Comparison of ENCODE assay signal across 35 mouse cellular contexts in the genomic region with DNA sequence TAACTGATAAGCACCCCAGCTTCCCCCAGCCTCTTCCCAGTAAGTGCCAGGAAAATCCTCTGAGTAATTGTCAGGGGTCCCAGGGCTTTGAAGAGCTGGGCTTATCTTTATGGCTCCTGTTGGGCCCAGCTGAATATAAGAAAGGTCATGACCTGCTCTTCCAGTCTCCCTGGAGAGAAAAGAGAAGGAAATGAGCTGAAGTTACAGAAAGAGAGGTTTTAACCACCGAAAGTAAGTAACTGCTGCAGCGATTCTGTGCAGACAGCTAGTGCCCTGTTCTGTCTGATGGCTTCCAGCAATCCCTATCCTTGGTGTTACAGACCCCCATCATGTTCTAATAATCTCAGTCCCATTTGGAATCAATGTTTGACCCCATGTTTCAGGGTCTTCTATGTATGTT.
DNase-seq lines count a peak whose midpoint lies in the region; ATAC-seq lines count a peak whose summit lies in the region.
"Had no signal": no experiment of that assay in that cellular context is flagged by ENCODE, and none has a peak within 500 bp of the region (broad histone marks: within the 10 kb centered on the region; RNA-seq: fewer than 3 reads in every experiment).

No protein-coding gene starts in this region.

- no peak overlapping the region for H3K9ac ChIP-seq in heart, embryonic 12.5 days
- H3K9ac ChIP-seq in midbrain, embryonic 11.5 days (ENCODE audit: low read length), result no peak overlapping the region
- no peak overlapping the region for H3K9ac ChIP-seq in midbrain, embryonic 14.5 days (replicated peaks; ENCODE audit: low read length)
- H3K9ac ChIP-seq: embryonic facial prominence, embryonic 15.5 days; heart, embryonic 15.5 days; hindbrain, embryonic 15.5 days; limb, embryonic 15.5 days; liver, embryonic 13.5 days; midbrain, embryonic 13.5 days had no signal

- H3K4me3 ChIP-seq in heart, embryonic 12.5 days, result no peak overlapping the region
- no peak overlapping the region for H3K4me3 ChIP-seq in midbrain, embryonic 11.5 days (ENCODE audit: low read depth, low read length)
- no peak overlapping the region for H3K4me3 ChIP-seq in midbrain, embryonic 14.5 days (replicated peaks; ENCODE audit: low read depth, low read length)
- H3K4me3 ChIP-seq: embryonic facial prominence, embryonic 10.5 days; embryonic facial prominence, embryonic 15.5 days; heart, embryonic 15.5 days; hindbrain, embryonic 10.5 days; hindbrain, embryonic 15.5 days; limb, embryonic 10.5 days; limb, embryonic 15.5 days; liver, embryonic 13.5 days; midbrain, embryonic 13.5 days had no signal

- 4% methylated on average over 2 of the region's 2 CpGs for WGBS in heart, embryonic 12.5 days
- WGBS in midbrain, embryonic 11.5 days, result 11% methylated on average over 2 of the region's 2 CpGs
- 22% methylated on average over 2 of the region's 2 CpGs for WGBS in midbrain, embryonic 14.5 days

- H3K27ac ChIP-seq in heart, embryonic 12.5 days (ENCODE audit: poor library complexity, severe bottlenecking), result peak overlapping the region; percentile 20; the same call in 1 of the 2 replicates
- H3K27ac ChIP-seq in midbrain, embryonic 11.5 days (ENCODE audit: low read depth, low read length), result no peak overlapping the region
- no peak overlapping the region for H3K27ac ChIP-seq in midbrain, embryonic 14.5 days (replicated peaks; ENCODE audit: low read depth, low read length)
- H3K27ac ChIP-seq: embryonic facial prominence, embryonic 10.5 days; embryonic facial prominence, embryonic 15.5 days; heart, embryonic 15.5 days; hindbrain, embryonic 10.5 days; hindbrain, embryonic 15.5 days; kidney, postnatal 0 days; limb, embryonic 10.5 days; limb, embryonic 15.5 days; liver, embryonic 13.5 days; midbrain, embryonic 13.5 days; stomach, postnatal 0 days had no signal

- no peaks in the 10 kb centered on the region for H3K9me3 ChIP-seq in heart, embryonic 12.5 days (replicated peaks)
- no peaks in the 10 kb centered on the region for H3K9me3 ChIP-seq in midbrain, embryonic 11.5 days (ENCODE audit: control insufficient read depth, low read length)
- no peaks in the 10 kb centered on the region for H3K9me3 ChIP-seq in midbrain, embryonic 14.5 days (ENCODE audit: control insufficient read depth, low read length)
- H3K9me3 ChIP-seq: embryonic facial prominence, embryonic 10.5 days; embryonic facial prominence, embryonic 15.5 days; heart, embryonic 15.5 days; hindbrain, embryonic 10.5 days; hindbrain, embryonic 15.5 days; limb, embryonic 10.5 days; limb, embryonic 15.5 days; liver, embryonic 13.5 days; midbrain, embryonic 13.5 days had no signal

- H3K4me2 ChIP-seq in heart, embryonic 12.5 days, result 0 out of 2 replicates have a peak overlapping the region, but pooled peaks have one; percentile 17
- H3K4me2 ChIP-seq in midbrain, embryonic 11.5 days, result no peak overlapping the region
- no peak overlapping the region for H3K4me2 ChIP-seq in midbrain, embryonic 14.5 days (ENCODE audit: low read length)
- H3K4me2 ChIP-seq: embryonic facial prominence, embryonic 15.5 days; heart, embryonic 15.5 days; hindbrain, embryonic 15.5 days; limb, embryonic 15.5 days; liver, embryonic 13.5 days; midbrain, embryonic 13.5 days had no signal

- peaks cover 19% of the 10 kb centered on the region for H3K4me1 ChIP-seq in heart, embryonic 12.5 days (replicated peaks)
- no peaks in the 10 kb centered on the region for H3K4me1 ChIP-seq in midbrain, embryonic 11.5 days (ENCODE audit: control insufficient read depth, insufficient read depth, low read length)
- H3K4me1 ChIP-seq in midbrain, embryonic 14.5 days (ENCODE audit: control insufficient read depth, insufficient read depth, low read length), result no peaks in the 10 kb centered on the region
- H3K4me1 ChIP-seq: embryonic facial prominence, embryonic 15.5 days; hindbrain, embryonic 15.5 days; limb, embryonic 15.5 days; midbrain, embryonic 13.5 days had no signal

- DNase-seq in heart, postnatal 4 days, result no peak
- peak; percentile 31 for DNase-seq in midbrain, embryonic 11.5 days (ENCODE audit: low spot score, missing footprints)
- DNase-seq in midbrain, embryonic 14.5 days, result no peak
- no peak for DNase-seq in natural killer cell, adult 2 months (ENCODE audit: low spot score in 2 of 2)
- DNase-seq in ovary, postnatal 14 days (ENCODE audit: low spot score), result no peak
- DNase-seq: adrenal gland, adult 2 months; adrenal gland, postnatal 36 days; B cell, adult 2 months; cerebellum, adult 2 months; cerebellum, postnatal 14 days; gastrocnemius, postnatal 14 days; heart, adult 11 months; kidney, adult 8-10 months; kidney, postnatal 4 days; liver, embryonic 13.5 days; lung, adult 18-20 months; lung, postnatal 14 days; right cerebral cortex, adult 18-20 months; thymus, adult 18-20 months; thymus, postnatal 25 days had no signal

- H3K27me3 ChIP-seq in heart, embryonic 12.5 days (replicated peaks), result no peaks in the 10 kb centered on the region
- no peaks in the 10 kb centered on the region for H3K27me3 ChIP-seq in midbrain, embryonic 11.5 days (ENCODE audit: control insufficient read depth, insufficient read depth, low read length)
- no peaks in the 10 kb centered on the region for H3K27me3 ChIP-seq in midbrain, embryonic 14.5 days (ENCODE audit: control insufficient read depth, insufficient read depth, low read length)
- H3K27me3 ChIP-seq: embryonic facial prominence, embryonic 15.5 days; heart, embryonic 15.5 days; hindbrain, embryonic 15.5 days; limb, embryonic 15.5 days; liver, embryonic 13.5 days; midbrain, embryonic 13.5 days had no signal

- ATAC-seq in heart, embryonic 12.5 days (ENCODE audit: insufficient number of reproducible peaks, low FRiP score), result no peak
- no peak for ATAC-seq in midbrain, embryonic 11.5 days (ENCODE audit: low FRiP score)
- ATAC-seq in midbrain, embryonic 14.5 days (ENCODE audit: low FRiP score, low TSS enrichment), result no peak
- peak; percentile 26; the same call in 1 of the 2 replicates for ATAC-seq in granulocyte monocyte progenitor cell, adult 5-6 weeks (replicated peaks; ENCODE audit: poor library complexity, severe bottlenecking)
- ATAC-seq: activated CD4-positive, CD25-positive, alpha-beta regulatory T cell, adult 4 months; forebrain, embryonic 14.5 days; inflammation-experienced regulatory T-cells, adult 6 months; midbrain, embryonic 13.5 days had no signal

- H3K36me3 ChIP-seq in heart, embryonic 12.5 days, result no peaks in the 10 kb centered on the region
- H3K36me3 ChIP-seq in midbrain, embryonic 11.5 days (ENCODE audit: control insufficient read depth, insufficient read depth, low read length), result no peaks in the 10 kb centered on the region
- no peaks in the 10 kb centered on the region for H3K36me3 ChIP-seq in midbrain, embryonic 14.5 days (ENCODE audit: control insufficient read depth, insufficient read depth, low read length)
- H3K36me3 ChIP-seq: embryonic facial prominence, embryonic 10.5 days; embryonic facial prominence, embryonic 15.5 days; heart, embryonic 15.5 days; hindbrain, embryonic 10.5 days; hindbrain, embryonic 15.5 days; limb, embryonic 10.5 days; limb, embryonic 15.5 days; liver, embryonic 13.5 days; midbrain, embryonic 13.5 days had no signal
